Mouse (Mus musculus): ENCODE results near the gene Olfr1326-ps1. TPM values are rescaled to one million over a fixed set of nuclear protein-coding genes. Genes with fewer than 3 reads are reported as not detected.

The Olfr1326-ps1 gene
- total RNA-seq (2014; rRNA removed; ENCODE audit: low replicate concordance) (not detected in 2 replicates), polyA plus RNA-seq (2015; fragmentation: Nextera tagmentation; extraction: Ambion mirVana) (not detected in 2 replicates)

- Histone ChIP-seq H3K4me2 (ENCODE audit: low read depth, low read length) (no peak within 1 kb of the TSS), H3K9ac (replicated peaks; ENCODE audit: low read depth, low read length) (no peak within 1 kb of the TSS), H3K27ac (ENCODE audit: low read depth) (no peak within 1 kb of the TSS), H3K27me3 (ENCODE audit: control insufficient read depth, insufficient read depth, low read length) (no peaks in the 10 kb centered on the region), H3K9me3 (replicated peaks; ENCODE audit: control insufficient read depth, low read length) (no peaks in the 10 kb centered on the region), H3K4me3 (ENCODE audit: low read depth, low read length) (no peak within 1 kb of the TSS), H3K36me3 (replicated peaks; ENCODE audit: control insufficient read depth, insufficient read depth, low read length) (no peaks in the 10 kb centered on the region), H3K4me1 (ENCODE audit: control insufficient read depth, insufficient read depth) (no peaks in the 10 kb centered on the region)
- no peak for DNase-seq (ENCODE audit: low spot score)
- ATAC-seq (ENCODE audit: insufficient read depth, low read depth) = no peak
- TF ChIP-seq EP300 (IDR thresholded peaks at IDR 0.05; ENCODE audit: low read depth) (no peak), CTCF (IDR thresholded peaks at IDR 0.05; ENCODE audit: low read depth) (no peak)
Measured at GRCm38 (mm10) chrX:74574788-74575187, at the start of gene Olfr1326-ps1. Gene Olfr1326-ps1 (minus strand): TSS chrX:74574888.

GRCm38 (mm10) chrX:74592379-74592778 lies 17.7 kb upstream of the Olfr1326-ps1 start, which contains the start of gene Olfr1325:
Gene Olfr1325 (plus strand): TSS chrX:74592679.
- H3K9ac ChIP-seq (replicated peaks; ENCODE audit: low read depth, low read length) = no peak within 1 kb of the TSS
- H3K4me2 ChIP-seq (ENCODE audit: low read depth, low read length) = no peak within 1 kb of the TSS
- no peaks in the 10 kb centered on the region for H3K9me3 ChIP-seq (replicated peaks; ENCODE audit: control insufficient read depth, low read length)
- H3K27me3 ChIP-seq (ENCODE audit: control insufficient read depth, insufficient read depth, low read length) = no peaks in the 10 kb centered on the region
- ATAC-seq (ENCODE audit: insufficient read depth, low read depth) (no peak), DNase-seq (ENCODE audit: low spot score) (no peak)
- no peak for TF ChIP-seq CTCF (IDR thresholded peaks at IDR 0.05; ENCODE audit: low read depth)
- no peaks in the 10 kb centered on the region for H3K4me1 ChIP-seq (ENCODE audit: control insufficient read depth, insufficient read depth)
- H3K27ac ChIP-seq (ENCODE audit: low read depth) = no peak within 1 kb of the TSS
- H3K4me3 ChIP-seq (ENCODE audit: low read depth, low read length) = no peak within 1 kb of the TSS
- H3K36me3 ChIP-seq (replicated peaks; ENCODE audit: control insufficient read depth, insufficient read depth, low read length) = no peaks in the 10 kb centered on the region
- WGBS = 72% methylated on average over 2 of the region's 2 CpGs

Other genes starting within 250 kb of the Olfr1326-ps1 start
- gene Plxna3, start 245.8 kb downstream of the Olfr1326-ps1 start, total RNA-seq (2014; rRNA removed; ENCODE audit: low replicate concordance) = 12.9 and 15.9 TPM in 2 replicates
- 0.59 TPM in 2 replicates for gene Plxna3, start 245.8 kb downstream of the Olfr1326-ps1 start, polyA plus RNA-seq (2015; fragmentation: Nextera tagmentation; extraction: Ambion mirVana)
- gene Lage3, start 221.3 kb downstream of the Olfr1326-ps1 start, total RNA-seq (2014; rRNA removed; ENCODE audit: low replicate concordance) = 61.1 and 76.7 TPM in 2 replicates
- 83.9 and 94.9 TPM in 2 replicates for gene Lage3, start 221.3 kb downstream of the Olfr1326-ps1 start, polyA plus RNA-seq (2015; fragmentation: Nextera tagmentation; extraction: Ambion mirVana)
- gene Ubl4a, start 201.7 kb downstream of the Olfr1326-ps1 start, total RNA-seq (2014; rRNA removed; ENCODE audit: low replicate concordance) = 44.2 and 58.2 TPM in 2 replicates
- 49.8 and 50.8 TPM in 2 replicates for gene Ubl4a, start 201.7 kb downstream of the Olfr1326-ps1 start, polyA plus RNA-seq (2015; fragmentation: Nextera tagmentation; extraction: Ambion mirVana)
- gene Slc10a3, start 201.5 kb downstream of the Olfr1326-ps1 start, total RNA-seq (2014; rRNA removed; ENCODE audit: low replicate concordance) = 9.1 and 17.2 TPM in 2 replicates
- 9.4 and 10.3 TPM in 2 replicates for gene Slc10a3, start 201.5 kb downstream of the Olfr1326-ps1 start, polyA plus RNA-seq (2015; fragmentation: Nextera tagmentation; extraction: Ambion mirVana)
- gene Fam3a, start 181.6 kb downstream of the Olfr1326-ps1 start, total RNA-seq (2014; rRNA removed; ENCODE audit: low replicate concordance) = 32.7 and 41.1 TPM in 2 replicates
- gene Fam3a, start 181.6 kb downstream of the Olfr1326-ps1 start, polyA plus RNA-seq (2015; fragmentation: Nextera tagmentation; extraction: Ambion mirVana) = 26.8 and 26.9 TPM in 2 replicates
- gene Ikbkg, start 181.6 kb downstream of the Olfr1326-ps1 start, total RNA-seq (2014; rRNA removed; ENCODE audit: low replicate concordance) = 27.0 and 34.7 TPM in 2 replicates
- gene Ikbkg, start 181.6 kb downstream of the Olfr1326-ps1 start, polyA plus RNA-seq (2015; fragmentation: Nextera tagmentation; extraction: Ambion mirVana) = 17.4 and 18.1 TPM in 2 replicates
- gene G6pdx, start 145.7 kb downstream of the Olfr1326-ps1 start, total RNA-seq (2014; rRNA removed; ENCODE audit: low replicate concordance) = 11.0 and 13.8 TPM in 2 replicates
- gene G6pdx, start 145.7 kb downstream of the Olfr1326-ps1 start, polyA plus RNA-seq (2015; fragmentation: Nextera tagmentation; extraction: Ambion mirVana) = 8.0 and 8.5 TPM in 2 replicates
- gene Gm6880, start 93.5 kb downstream of the Olfr1326-ps1 start, total RNA-seq (2014; rRNA removed; ENCODE audit: low replicate concordance) = not detected in 2 replicates
- gene Gm6880, start 93.5 kb downstream of the Olfr1326-ps1 start, polyA plus RNA-seq (2015; fragmentation: Nextera tagmentation; extraction: Ambion mirVana) = not detected in 2 replicates
- not detected in 2 replicates for gene Olfr1325, start 17.8 kb upstream of the Olfr1326-ps1 start, total RNA-seq (2014; rRNA removed; ENCODE audit: low replicate concordance)
- not detected in 2 replicates for gene Olfr1325, start 17.8 kb upstream of the Olfr1326-ps1 start, polyA plus RNA-seq (2015; fragmentation: Nextera tagmentation; extraction: Ambion mirVana)
- not detected in 2 replicates for gene Gm5640, start 70.7 kb upstream of the Olfr1326-ps1 start, total RNA-seq (2014; rRNA removed; ENCODE audit: low replicate concordance)
- 0.32 and 0.37 TPM in 2 replicates for gene Gm5640, start 70.7 kb upstream of the Olfr1326-ps1 start, polyA plus RNA-seq (2015; fragmentation: Nextera tagmentation; extraction: Ambion mirVana)
- not detected in 2 replicates for gene Gm6890, start 166.0 kb upstream of the Olfr1326-ps1 start, total RNA-seq (2014; rRNA removed; ENCODE audit: low replicate concordance)
- not detected in 2 replicates for gene Gm6890, start 166.0 kb upstream of the Olfr1326-ps1 start, polyA plus RNA-seq (2015; fragmentation: Nextera tagmentation; extraction: Ambion mirVana)